Mouse (Mus musculus) hindbrain, embryonic 12.5 days (tissue): ENCODE data around the gene Hist1h3d. TPM values are rescaled to one million over a fixed set of nuclear protein-coding genes. Genes with fewer than 3 reads are reported as not detected.

Experiments used
- microRNA-seq: library from miRNA; unstranded; fragments of <30 nt; microRNA quantifications from one replicate; pipeline ENCODE4, GENCODE M21; 2017
- polyA plus RNA-seq: library from polyadenylated mRNA; unstranded; fragments of >200 nt; fragmentation: Nextera tagmentation; extraction: Ambion mirVana; gene quantifications from 2 replicates; pipeline ENCODE4 v1.2.1, GENCODE M21; 2016

Gene Hist1h3d
- polyA plus RNA-seq, 1 experiment from 2014 or later = 4.8 TPM

Small RNA genes within 50 kb of the gene (microRNA-seq; reads per million reads assigned to microRNA genes)
- gene Gm44297 (not detected), gene Gm44359 (not detected), gene Gm44394 (not detected)

Other genes with a start within 250 kb of the Hist1h3d start
- 58.9 and 63.2 TPM in 2 replicates for gene Zfp322a, start 206.6 kb upstream of the Hist1h3d start, polyA plus RNA-seq
- 11.6 and 12.0 TPM in 2 replicates for gene Abt1, start 151.9 kb upstream of the Hist1h3d start, polyA plus RNA-seq
- 0.12 TPM in 1 of 2 replicates, not detected in the other for gene Btn1a1, start 109.9 kb upstream of the Hist1h3d start, polyA plus RNA-seq
- 0.34 and 0.43 TPM in 2 replicates for gene Btn2a2, start 86.9 kb upstream of the Hist1h3d start, polyA plus RNA-seq
- 5.7 and 6.9 TPM in 2 replicates for gene Hist1h4h, start 44.7 kb upstream of the Hist1h3d start, polyA plus RNA-seq
- gene Hist1h2af, start 41.9 kb upstream of the Hist1h3d start, polyA plus RNA-seq = 5.2 TPM in 1 of 2 replicates, not detected in the other
- gene Hist1h3g, start 40.3 kb upstream of the Hist1h3d start, polyA plus RNA-seq = 2.2 and 4.4 TPM in 2 replicates
- gene Hist1h2bh, start 32.4 kb upstream of the Hist1h3d start, polyA plus RNA-seq = 0.37 and 0.57 TPM in 2 replicates
- gene Hist1h3f, start 31.7 kb upstream of the Hist1h3d start, polyA plus RNA-seq = 0.66 and 1.4 TPM in 2 replicates
- gene Hist1h4f, start 24.1 kb upstream of the Hist1h3d start, polyA plus RNA-seq = 1.4 TPM in 1 of 2 replicates, not detected in the other
- gene Hist1h1d, start 22.5 kb upstream of the Hist1h3d start, polyA plus RNA-seq = 0.23 and 0.39 TPM in 2 replicates
- 4.4 and 5.6 TPM in 2 replicates for gene Hist1h3e, start 13.4 kb upstream of the Hist1h3d start, polyA plus RNA-seq
- 67.4 and 81.6 TPM in 2 replicates for gene Hist1h2ae, start 4.5 kb upstream of the Hist1h3d start, polyA plus RNA-seq
- gene Hist1h2bg, start 4.4 kb upstream of the Hist1h3d start, polyA plus RNA-seq = 4.8 and 7.1 TPM in 2 replicates
- gene Hist1h2bf, start 1.6 kb upstream of the Hist1h3d start, polyA plus RNA-seq = 4.4 and 7.2 TPM in 2 replicates
- 0.46 and 2.5 TPM in 2 replicates for gene Hist1h2ad, start 1.4 kb upstream of the Hist1h3d start, polyA plus RNA-seq
- 66.9 and 82.3 TPM in 2 replicates for gene Hist1h4d, start 5.8 kb downstream of the Hist1h3d start, polyA plus RNA-seq
- 1.9 and 2.2 TPM in 2 replicates for gene Hist1h2be, start 45.4 kb downstream of the Hist1h3d start, polyA plus RNA-seq
- gene Hist1h1e, start 46.8 kb downstream of the Hist1h3d start, polyA plus RNA-seq = 17.0 and 18.8 TPM in 2 replicates
- 0.72 and 0.93 TPM in 2 replicates for gene Hist1h2ac, start 108.2 kb downstream of the Hist1h3d start, polyA plus RNA-seq
- 25.1 and 26.1 TPM in 2 replicates for gene Hist1h2bc, start 108.4 kb downstream of the Hist1h3d start, polyA plus RNA-seq
- gene Hist1h1t, start 120.1 kb downstream of the Hist1h3d start, polyA plus RNA-seq = not detected in 2 replicates
- 3.6 and 4.2 TPM in 2 replicates for gene Hist1h4c, start 122.7 kb downstream of the Hist1h3d start, polyA plus RNA-seq
- 4.9 and 5.2 TPM in 2 replicates for gene Hfe, start 135.1 kb downstream of the Hist1h3d start, polyA plus RNA-seq
- 15.0 and 15.4 TPM in 2 replicates for gene Hist1h1c, start 163.0 kb downstream of the Hist1h3d start, polyA plus RNA-seq
- gene Hist1h3c, start 169.8 kb downstream of the Hist1h3d start, polyA plus RNA-seq = 9.7 and 11.6 TPM in 2 replicates
- gene Hist1h2bb, start 171.0 kb downstream of the Hist1h3d start, polyA plus RNA-seq = 2.2 and 2.9 TPM in 2 replicates
- gene Hist1h2ab, start 175.4 kb downstream of the Hist1h3d start, polyA plus RNA-seq = 22.4 and 45.2 TPM in 2 replicates
- gene Hist1h3b, start 176.5 kb downstream of the Hist1h3d start, polyA plus RNA-seq = 4.5 and 11.1 TPM in 2 replicates
- 5.0 and 5.5 TPM in 2 replicates for gene Hist1h4b, start 181.2 kb downstream of the Hist1h3d start, polyA plus RNA-seq
- 0.72 TPM in 1 of 2 replicates, not detected in the other for gene Hist1h4a, start 185.5 kb downstream of the Hist1h3d start, polyA plus RNA-seq
- 3.3 and 6.1 TPM in 2 replicates for gene Hist1h3a, start 186.6 kb downstream of the Hist1h3d start, polyA plus RNA-seq
- gene Hist1h1a, start 187.9 kb downstream of the Hist1h3d start, polyA plus RNA-seq = 2.4 and 2.7 TPM in 2 replicates
- gene Trim38, start 194.2 kb downstream of the Hist1h3d start, polyA plus RNA-seq = not detected in 2 replicates
- gene Slc17a2, start 231.2 kb downstream of the Hist1h3d start, polyA plus RNA-seq = not detected in 2 replicates